Mouse (Mus musculus) embryonic fibroblast, embryonic 13.5 days (primary cell): Measurements from ENCODE around the gene Palb2.

Source experiments
- CTCF ChIP-seq: IDR thresholded peaks from 2 replicates; pipeline ENCODE4 v1.5.1; 2011; ENCODE audit warnings: mild to moderate bottlenecking, control low read depth, low read length, moderate library complexity, borderline replicate concordance; ENCODE audit not compliant: insufficient read depth
- POLR2A ChIP-seq: IDR thresholded peaks from 2 replicates; pipeline ENCODE4 v1.6.1; 2011; ENCODE audit warnings: low read depth, mild to moderate bottlenecking, control low read depth, low read length, moderate library complexity

DNA sequence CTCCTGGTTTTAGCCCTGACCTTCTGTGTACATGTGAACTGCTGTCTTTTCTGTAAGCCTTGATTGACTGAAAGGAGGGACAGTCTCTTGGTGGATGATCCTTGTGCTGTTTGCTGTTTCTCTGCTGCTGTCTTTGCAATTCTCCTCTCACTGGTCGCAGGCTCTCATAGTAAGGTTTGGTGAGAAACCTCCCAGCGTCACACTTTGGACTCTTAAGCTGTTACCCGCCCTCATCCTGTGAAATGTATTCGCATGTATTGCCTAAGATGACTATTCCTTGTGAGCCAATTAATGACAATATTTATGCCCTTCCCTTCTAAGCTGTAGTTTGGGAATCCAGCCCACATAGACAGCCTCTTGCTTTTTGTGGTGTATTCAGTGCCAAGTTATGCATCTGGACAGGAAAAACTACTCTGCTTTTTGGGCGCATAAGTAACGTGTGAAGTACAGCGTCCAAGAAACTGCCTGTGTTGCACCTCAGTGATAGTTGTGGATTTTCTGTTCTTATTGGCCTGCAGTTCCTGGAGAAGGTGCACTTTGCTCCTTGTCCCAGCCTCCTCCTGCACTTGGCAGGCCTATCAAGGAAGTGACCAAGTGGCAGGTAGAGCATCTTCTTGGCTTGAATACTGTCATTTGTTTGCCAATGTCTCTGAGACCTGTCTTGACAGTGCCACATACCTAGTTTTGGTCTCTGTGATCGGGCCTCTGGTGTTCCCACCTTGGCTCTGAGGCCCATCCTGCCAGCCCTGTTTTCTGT, 52.8 kb downstream of the Palb2 start:
- TF ChIP-seq CTCF (no peak), POLR2A (no peak)
